Mouse (Mus musculus) adrenal gland, postnatal 4 days (tissue): ENCODE results near the gene Atp9a. TPM values are rescaled to one million over a fixed set of nuclear protein-coding genes. Genes with fewer than 3 reads are reported as not detected.
A peak's percentile ranks its signal among the peaks of the same experiment; 100 is the strongest.

ENCODE experiments used
- DNase-seq, 2 experiments: peaks; one replicate each; pipeline ENCODE4 v3.0.0; 2021 to 2022; ENCODE audit warnings: low spot score in 2 of 2, mixed read lengths in 2 of 2
- total RNA-seq, 2 experiments: library from RNA; stranded (reverse); gene quantifications; 2 replicates each; pipeline ENCODE4 v1.2.3; 2021

Atp9a gene
- total RNA-seq, 2 experiments from 2014 or later = 85.3 to 88.5 TPM

DNA sequence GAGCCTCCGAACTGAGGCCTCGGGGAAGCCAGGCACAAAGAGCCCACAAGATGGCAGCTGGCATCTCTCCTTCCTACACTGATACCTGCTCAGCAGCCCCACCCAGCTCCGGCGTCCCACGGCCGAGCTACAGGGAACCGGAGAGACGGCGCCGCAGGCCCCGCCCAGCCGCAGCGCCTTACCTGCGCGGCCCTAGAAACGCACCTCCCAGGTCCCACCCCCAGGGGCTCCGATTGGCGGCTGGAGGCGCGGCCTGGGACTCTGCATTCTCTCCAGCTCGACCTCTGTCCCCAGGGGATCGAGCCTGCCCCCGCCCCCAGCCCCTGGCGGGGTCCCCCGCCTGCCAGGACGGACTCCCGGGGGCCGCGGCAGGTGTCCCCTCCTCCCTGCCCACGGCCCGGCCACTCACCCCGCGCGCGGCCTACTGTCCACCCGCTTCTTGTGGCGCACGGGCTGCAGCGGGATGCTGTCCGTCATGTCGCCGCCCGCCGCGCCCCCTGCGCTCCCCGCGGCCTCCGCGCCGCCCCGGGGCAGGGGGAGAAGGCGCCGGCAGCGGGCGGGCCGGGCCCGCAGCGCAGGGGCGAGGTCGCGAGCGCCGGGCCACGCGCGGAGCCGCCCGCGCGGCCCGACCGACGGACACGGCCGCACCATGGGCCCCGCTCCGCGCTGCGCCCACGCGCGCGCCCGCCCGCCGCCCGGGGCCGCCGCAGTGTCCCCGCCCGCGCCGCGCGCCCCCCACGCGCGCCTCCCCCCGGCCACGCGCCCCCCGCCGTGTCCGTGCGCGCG, 743 bp downstream of the Atp9a start:
- peak; percentile 31 to 57 for DNase-seq

- no peak for DNase-seq
Measured at GRCm38 (mm10) chr2:168740496-168740895, 1.7 kb downstream of the Atp9a start.

DNA sequence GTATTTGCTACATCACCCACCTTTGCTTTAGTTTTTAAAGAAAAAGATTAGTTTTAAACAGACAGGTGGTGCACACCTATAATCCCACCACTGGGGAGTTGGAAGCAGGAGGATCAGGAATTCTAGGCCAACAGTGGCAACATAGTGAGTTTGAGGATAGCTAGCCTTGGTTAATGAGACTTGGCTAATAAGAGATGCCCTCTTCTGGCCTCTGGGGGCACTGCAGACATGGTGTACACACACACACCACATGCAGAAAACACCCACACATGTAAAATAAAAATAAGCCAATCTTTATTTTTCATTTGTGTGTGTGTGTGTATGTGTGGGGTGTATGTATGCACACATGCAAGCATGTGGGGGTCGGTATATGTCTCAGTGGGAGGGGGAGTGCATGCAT, 3.4 kb downstream of the Atp9a start:
- no peak for DNase-seq

DNA sequence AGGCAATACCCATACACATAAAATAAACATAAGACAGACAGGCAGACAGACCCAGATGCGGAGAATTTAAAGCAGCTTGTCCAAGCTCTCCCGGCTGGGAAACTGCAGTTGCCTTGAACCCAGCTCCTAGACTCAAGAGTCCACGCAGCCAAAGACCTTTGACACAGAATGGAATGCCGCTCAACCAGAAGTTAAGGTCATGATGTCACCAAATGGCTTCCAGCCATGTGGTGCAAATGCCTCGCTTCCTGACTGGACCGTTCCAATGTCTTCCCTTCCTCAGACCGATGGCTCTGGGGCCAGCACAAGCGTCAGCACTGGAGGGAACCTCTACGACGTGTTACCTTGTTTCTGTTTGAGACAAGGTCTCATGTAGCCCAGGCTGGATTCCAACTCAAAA, 4.3 kb downstream of the Atp9a start:
- DNase-seq = no peak

- no peak for DNase-seq
Measured at GRCm38 (mm10) chr2:168734023-168734422, 8.2 kb downstream of the Atp9a start.

GRCm38 (mm10) chr2:168731258-168731657, 11.0 kb downstream of the Atp9a start:
- no peak for DNase-seq

- no peak for DNase-seq
Measured at GRCm38 (mm10) chr2:168729736-168730135, 12.5 kb downstream of the Atp9a start.

DNA sequence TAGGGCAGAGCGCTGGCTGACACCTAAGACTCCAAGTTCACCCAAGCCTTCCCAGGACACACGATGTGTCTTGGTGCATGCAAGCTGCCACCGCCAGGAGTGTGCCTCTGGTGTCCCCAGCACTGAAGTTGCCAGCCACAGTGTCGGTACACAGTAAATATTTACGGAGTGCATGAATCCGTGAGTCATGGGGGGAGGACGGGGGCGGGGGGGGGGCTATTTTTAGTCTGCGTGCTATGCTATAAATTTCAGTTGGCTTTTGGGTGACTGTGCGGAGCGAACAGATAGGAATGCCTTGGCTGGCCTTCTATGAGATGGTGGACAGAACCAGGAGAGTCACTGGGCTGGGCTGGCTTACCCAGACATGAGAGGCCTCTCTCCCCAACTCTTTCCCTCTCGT, 14.2 kb downstream of the Atp9a start:
- DNase-seq = no peak

GRCm38 (mm10) chr2:168726007-168726406, 16.2 kb downstream of the Atp9a start:
- peak in 1 of 2 experiments; percentile 59 for DNase-seq

DNA sequence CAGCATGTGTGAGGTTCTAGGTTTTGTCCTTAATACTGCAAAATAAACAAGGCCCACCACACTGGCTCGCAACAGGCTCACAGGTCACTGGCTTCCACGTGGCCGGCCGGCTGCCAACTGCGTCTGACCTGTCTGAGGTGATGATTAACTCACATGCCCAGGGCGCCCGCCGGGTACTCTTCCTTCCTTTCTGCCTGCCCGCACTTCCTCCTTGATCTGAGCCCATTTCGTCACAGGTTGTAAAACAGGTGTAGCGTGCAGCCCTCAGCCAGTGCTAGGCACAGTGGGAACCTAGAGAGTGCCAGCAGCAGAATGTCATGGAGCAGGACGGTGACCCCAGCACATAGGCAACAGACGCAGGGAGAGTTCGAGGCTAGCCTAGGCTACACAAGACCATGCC, 20.9 kb downstream of the Atp9a start:
- no peak for DNase-seq

- DNase-seq = no peak
Measured at GRCm38 (mm10) chr2:168719742-168720141, 22.5 kb downstream of the Atp9a start.

- no peak for DNase-seq
Measured at GRCm38 (mm10) chr2:168718735-168719134, 23.5 kb downstream of the Atp9a start.

DNA sequence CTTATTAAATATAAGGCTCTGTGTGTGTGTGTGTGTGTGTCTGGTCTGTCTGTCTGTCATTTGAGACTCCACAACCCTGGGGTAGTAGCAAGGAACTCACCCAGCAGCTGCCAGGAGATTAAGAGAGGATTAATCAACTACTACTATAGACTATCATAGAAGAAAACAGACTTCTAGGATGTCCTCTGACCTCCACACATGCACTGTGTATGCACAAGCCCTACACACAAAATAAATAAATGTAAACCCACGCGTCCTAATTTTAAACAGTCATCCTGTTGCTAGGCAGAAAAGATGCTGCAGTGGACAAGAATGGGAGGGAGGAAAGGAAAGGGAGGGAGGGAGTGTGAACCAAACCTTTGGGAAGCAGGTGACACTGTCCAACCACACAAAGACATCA, 23.9 kb downstream of the Atp9a start:
- no peak for DNase-seq

GRCm38 (mm10) chr2:168712199-168713176, 29.7 kb downstream of the Atp9a start:
- no peak for DNase-seq

DNA sequence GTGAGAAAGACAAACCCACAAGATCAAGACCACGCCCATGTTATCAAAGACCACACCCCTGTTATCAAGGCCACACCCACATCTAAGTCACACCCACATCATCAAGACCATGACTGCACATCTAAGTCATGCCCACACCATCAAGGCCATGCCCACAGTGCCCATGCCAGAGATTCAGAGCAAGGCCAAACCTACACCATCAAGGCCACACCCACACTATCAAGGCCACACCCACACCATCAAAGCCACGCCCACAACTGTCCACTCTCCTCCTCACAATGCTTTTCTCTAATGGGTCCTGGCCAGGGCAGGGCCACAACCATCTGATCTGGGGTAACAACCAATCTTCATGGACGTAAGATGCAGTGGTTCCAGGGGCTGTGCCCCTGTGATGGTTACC, 31.2 kb downstream of the Atp9a start:
- no peak for DNase-seq

- no peak for DNase-seq
Measured at GRCm38 (mm10) chr2:168707766-168708165, 34.4 kb downstream of the Atp9a start.

DNA sequence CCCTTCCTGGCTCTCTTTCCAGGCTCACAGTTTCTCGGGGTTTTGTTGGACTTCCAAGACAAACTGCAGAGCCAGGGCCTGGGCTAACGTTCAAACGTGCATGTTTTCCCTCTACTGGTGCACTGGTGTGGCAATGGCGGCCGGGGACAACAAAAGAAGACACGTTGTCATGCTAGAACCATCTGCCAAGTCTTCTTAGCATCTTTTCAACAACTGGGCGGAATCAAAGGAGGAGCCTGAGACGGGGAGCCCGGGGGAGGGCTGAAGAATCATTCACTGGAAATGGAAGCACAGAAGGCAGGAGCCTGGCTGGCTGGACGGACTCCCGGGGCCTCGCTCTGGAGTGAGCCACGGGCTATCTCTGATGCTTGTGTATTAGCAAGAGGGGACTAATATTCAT, 39.9 kb downstream of the Atp9a start:
- no peak for DNase-seq

- no peak for DNase-seq
Measured at GRCm38 (mm10) chr2:168695027-168695403, 47.2 kb downstream of the Atp9a start.

- DNase-seq = no peak
Measured at GRCm38 (mm10) chr2:168694379-168695026, 47.7 kb downstream of the Atp9a start.

DNA sequence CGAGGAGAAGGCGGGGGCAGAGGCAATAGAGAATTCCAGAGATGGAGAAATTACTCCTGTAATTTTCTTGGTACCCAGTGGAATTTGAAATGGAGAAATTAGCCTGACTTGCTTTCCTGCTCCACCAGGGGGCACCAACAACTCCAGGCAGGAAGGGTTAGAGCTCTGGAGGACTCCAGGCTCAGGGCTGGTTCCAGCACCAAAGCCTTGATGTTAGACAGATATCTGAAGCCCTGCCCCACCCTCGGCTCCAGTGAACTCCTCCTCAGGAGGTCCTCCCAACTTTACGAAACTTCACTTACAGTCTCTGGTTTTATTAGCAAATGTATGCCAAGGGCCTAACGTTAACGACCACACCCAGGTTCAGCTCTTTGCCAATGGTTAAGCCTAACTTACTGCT, 50.4 kb downstream of the Atp9a start:
- peak; percentile 33 to 54 for DNase-seq

- DNase-seq = no peak
Measured at GRCm38 (mm10) chr2:168687326-168687725, 54.9 kb downstream of the Atp9a start.

- DNase-seq = no peak
Measured at GRCm38 (mm10) chr2:168685909-168686308, 56.3 kb downstream of the Atp9a start.
